Mouse (Mus musculus): ENCODE measurements around the gene Apon. TPM values are rescaled to one million over a fixed set of nuclear protein-coding genes. Genes with fewer than 3 reads are reported as not detected.

Apon gene
- total RNA-seq (2023; ENCODE audit: inconsistent age), result 0.48 TPM in 1 of 4 replicates, not detected in the others

DNA sequence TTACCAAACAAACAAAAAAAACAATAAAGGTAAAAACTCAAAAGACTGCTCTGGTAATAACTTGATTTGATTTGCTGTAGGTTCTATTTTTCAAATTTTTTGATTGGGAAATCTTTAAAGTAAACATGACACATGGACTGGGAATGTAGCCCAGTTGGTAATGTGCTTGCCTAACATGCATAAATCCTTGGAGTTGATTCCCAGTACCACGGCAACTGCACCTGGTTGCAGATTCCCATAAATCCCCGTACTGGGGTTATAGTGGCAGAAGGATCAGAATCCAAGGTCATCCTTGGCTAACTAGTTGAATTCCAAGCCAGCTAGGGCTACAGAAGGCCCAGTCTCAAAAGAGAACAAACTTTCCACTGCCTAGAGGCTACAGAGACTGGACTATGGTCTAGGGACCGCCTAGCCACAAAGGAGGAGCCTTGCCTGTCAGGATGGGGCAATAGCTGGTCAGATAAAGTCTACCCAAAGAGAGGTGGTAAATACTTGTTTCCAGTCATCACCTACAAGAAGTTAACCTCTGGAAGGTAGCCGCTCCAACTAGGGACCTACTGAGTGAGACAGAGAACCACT, at the start of gene Apon:
Gene Apon, plus strand, starts transcription at position 420 of the 579 bp plus-strand sequence.

GRCm38 (mm10) chr10:128211390-128212108, 42.3 kb upstream of the Apon start, which contains the start of gene Spryd4:
TSS of gene Spryd4 (minus strand) at chr10:128211807.

GRCm38 (mm10) chr10:128225538-128225937, 28.4 kb upstream of the Apon start, which contains the start of gene Mip:
TSS of gene Mip (plus strand) at chr10:128225838.

DNA sequence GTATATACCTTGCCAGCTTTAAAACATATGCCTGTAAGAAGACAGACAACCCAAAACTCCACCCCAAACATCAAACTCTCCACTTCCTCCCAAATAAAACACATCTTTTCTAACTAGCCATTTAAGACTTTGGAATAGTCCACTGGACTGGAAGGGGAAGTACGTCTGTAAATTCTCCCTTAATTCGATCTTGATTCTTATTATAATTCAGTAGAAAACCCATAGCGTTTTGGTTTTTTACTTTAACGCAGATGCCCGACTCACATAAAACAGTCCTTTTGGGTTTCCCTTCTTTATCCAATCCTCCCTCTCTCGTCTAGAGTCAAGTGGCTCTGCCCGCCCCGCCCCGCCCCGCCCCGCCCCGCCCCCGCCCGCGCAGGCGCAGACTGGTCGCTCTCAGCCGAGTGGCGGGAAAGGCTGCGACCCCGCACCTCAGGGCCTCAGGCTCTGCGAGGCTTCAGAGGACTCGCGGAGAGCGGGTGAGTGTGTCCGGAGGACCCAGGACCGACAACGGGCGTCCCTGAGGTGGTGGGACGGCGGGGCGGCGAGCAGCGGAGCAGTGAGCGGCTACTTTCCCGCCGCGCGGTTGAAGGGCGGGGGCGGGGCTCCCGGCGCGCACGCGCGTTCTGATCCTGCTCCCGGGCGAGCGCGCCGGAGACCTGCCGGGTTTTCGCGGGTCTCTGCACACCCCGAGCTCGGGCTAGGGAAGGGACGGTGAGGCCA, 22.0 kb upstream of the Apon start, which contains the start of gene Timeless:
Gene Timeless, plus strand, starts transcription at position 369 of the 723 bp plus-strand sequence.

GRCm38 (mm10) chr10:128268371-128268770, 14.5 kb downstream of the Apon start, which contains the start of gene Apof:
TSS of gene Apof (plus strand) at chr10:128268671.

DNA sequence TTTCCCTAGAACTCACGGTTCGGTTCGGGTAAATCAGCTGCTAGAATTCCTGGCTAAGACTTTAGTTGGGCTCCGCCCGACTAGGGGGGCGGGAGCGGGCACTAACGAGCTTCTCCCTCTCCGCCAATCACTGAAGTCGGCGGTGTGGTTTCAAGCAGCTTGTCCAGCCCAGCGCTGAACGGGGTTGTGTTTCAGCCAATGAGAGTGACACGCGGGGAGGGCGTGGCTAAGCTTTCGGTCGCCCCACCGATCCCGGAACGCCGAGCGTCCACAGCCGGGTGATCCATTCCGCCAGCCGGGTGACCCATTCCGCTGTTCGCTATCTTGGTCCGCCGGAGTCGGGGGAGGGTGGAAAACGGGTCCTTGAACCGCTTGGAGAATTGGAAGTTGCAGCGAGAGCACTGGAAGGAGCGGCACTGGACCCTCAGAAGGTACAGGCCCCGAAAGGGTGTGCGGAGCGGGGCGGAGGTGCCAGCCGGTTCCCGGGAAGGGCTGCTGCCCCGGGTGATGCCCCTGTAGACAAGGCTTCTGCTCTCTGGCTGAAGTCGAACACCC, 16.5 kb downstream of the Apon start, which contains the start of gene Stat2:
Gene Stat2, plus strand, starts transcription at position 273 of the 555 bp plus-strand sequence.

DNA sequence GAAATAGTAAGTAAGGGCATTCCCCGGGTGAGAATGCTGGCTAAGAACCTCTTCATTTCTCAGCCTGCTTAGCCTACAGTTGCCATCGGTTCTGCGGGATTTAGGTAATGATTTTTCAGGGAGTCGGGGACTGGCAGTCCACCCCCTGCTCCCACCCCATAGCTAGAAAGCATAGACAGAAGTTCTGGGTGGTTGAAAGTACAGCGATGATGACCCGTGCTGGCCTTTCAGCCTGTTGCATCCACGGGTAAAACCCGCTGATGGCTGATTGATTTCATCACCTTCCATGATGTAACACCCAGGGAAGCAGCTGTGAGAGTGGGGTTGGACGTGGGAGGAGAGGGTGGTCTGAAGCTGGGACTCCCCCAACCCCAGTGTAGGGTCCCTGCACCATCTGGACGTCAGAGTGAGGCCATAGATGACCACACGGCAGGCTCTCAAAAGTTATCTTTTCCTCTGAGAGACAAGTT, 44.8 kb downstream of the Apon start, which contains the start of gene Il23a:
Gene Il23a, minus strand, starts transcription at position 51 of the 470 bp plus-strand sequence.

DNA sequence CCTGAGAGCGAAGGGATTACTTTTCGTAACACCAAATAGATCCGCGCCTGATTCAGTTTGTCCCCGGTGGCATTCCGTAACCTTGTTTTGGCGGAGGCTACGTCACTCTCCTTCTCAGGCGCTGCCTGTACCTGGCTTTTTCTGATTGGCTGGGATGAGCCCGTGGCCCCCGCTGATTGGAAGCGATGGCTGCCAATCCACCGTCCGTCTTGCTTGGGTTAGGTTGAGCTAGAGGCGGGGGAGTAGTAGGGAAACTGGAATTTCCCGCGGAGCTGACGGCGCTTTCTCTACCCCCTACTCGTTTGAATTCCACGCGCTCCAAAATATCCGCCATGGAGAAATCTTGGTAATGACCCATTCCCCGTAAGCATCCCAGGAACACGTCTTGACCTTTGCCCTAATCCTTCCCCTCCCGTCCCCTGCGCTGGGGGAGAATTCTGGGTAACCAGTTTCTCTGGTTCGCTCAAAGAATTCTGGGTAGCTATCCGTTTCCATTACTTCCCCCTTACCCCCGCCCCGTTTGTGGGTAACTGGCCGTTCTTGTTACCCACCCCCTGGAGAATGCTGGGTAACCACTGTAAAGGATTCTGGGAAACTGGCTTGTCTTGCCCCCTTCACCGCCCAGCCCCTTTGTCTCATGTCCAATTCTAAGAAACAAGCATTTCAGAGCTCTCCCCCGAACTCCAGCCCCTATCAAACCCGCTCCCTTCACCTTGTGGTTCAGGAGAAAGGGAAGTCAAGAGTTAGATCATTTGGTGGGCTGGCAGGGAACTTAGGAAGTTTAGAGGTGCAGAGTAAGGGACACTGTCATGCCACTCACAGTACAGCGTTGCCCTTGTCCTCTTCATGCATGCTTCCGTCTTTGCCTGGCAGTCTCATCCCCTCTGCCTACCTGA, 49.5 kb downstream of the Apon start, which contains the start of gene Pan2:
Gene Pan2, plus strand, starts transcription at position 210 of the 896 bp plus-strand sequence.

Other genes starting within 250 kb of the Apon start
- gene Hsd17b6, start 246.5 kb upstream of the Apon start, total RNA-seq (2023; ENCODE audit: inconsistent age), result not detected in 4 replicates
- gene Prim1, start 238.9 kb upstream of the Apon start, total RNA-seq (2023; ENCODE audit: inconsistent age), result 14.7 to 17.6 TPM (median 16.0 TPM) in 4 replicates
- gene Naca, start 218.5 kb upstream of the Apon start, total RNA-seq (2023; ENCODE audit: inconsistent age), result 579 to 612 TPM (median 595 TPM) in 4 replicates
- 125 to 138 TPM (median 132 TPM) in 4 replicates for gene Ptges3, start 195.1 kb upstream of the Apon start, total RNA-seq (2023; ENCODE audit: inconsistent age)
- gene Atp5b, start 170.8 kb upstream of the Apon start, total RNA-seq (2023; ENCODE audit: inconsistent age), result 578 to 690 TPM (median 600 TPM) in 4 replicates
- gene Baz2a, start 162.5 kb upstream of the Apon start, total RNA-seq (2023; ENCODE audit: inconsistent age), result 114 to 132 TPM (median 129 TPM) in 4 replicates
- gene Rbms2, start 73.8 kb upstream of the Apon start, total RNA-seq (2023; ENCODE audit: inconsistent age), result 46.0 to 52.1 TPM (median 47.1 TPM) in 4 replicates
- not detected in 4 replicates for gene Gls2, start 59.6 kb upstream of the Apon start, total RNA-seq (2023; ENCODE audit: inconsistent age)
- gene Spryd4, start 42.3 kb upstream of the Apon start, total RNA-seq (2023; ENCODE audit: inconsistent age), result 12.9 to 16.0 TPM (median 15.8 TPM) in 4 replicates
- gene Mip, start 28.3 kb upstream of the Apon start, total RNA-seq (2023; ENCODE audit: inconsistent age), result not detected in 4 replicates
- gene Timeless, start 22.0 kb upstream of the Apon start, total RNA-seq (2023; ENCODE audit: inconsistent age), result 11.7 to 20.7 TPM (median 15.9 TPM) in 4 replicates
- gene Apof, start 14.6 kb downstream of the Apon start, total RNA-seq (2023; ENCODE audit: inconsistent age), result 0.54 to 2.0 TPM (median 0.83 TPM) in 4 replicates
- gene Stat2, start 16.5 kb downstream of the Apon start, total RNA-seq (2023; ENCODE audit: inconsistent age), result 109 to 134 TPM (median 120 TPM) in 4 replicates
- 0.30 TPM in 1 of 4 replicates, not detected in the others for gene Il23a, start 44.7 kb downstream of the Apon start, total RNA-seq (2023; ENCODE audit: inconsistent age)
- gene Pan2, start 49.2 kb downstream of the Apon start, total RNA-seq (2023; ENCODE audit: inconsistent age), result 57.7 to 65.1 TPM (median 61.2 TPM) in 4 replicates
- 19.3 to 27.7 TPM (median 21.7 TPM) in 4 replicates for gene Cnpy2, start 68.4 kb downstream of the Apon start, total RNA-seq (2023; ENCODE audit: inconsistent age)
- gene Cs, start 83.6 kb downstream of the Apon start, total RNA-seq (2023; ENCODE audit: inconsistent age), result 105 to 106 TPM (median 105 TPM) in 4 replicates
- gene Coq10a, start 114.9 kb downstream of the Apon start, total RNA-seq (2023; ENCODE audit: inconsistent age), result 29.6 to 36.9 TPM (median 33.0 TPM) in 4 replicates
- gene Ankrd52, start 123.0 kb downstream of the Apon start, total RNA-seq (2023; ENCODE audit: inconsistent age), result 66.2 to 68.1 TPM (median 67.1 TPM) in 4 replicates
- gene Slc39a5, start 147.1 kb downstream of the Apon start, total RNA-seq (2023; ENCODE audit: inconsistent age), result 0.83 TPM in 1 of 4 replicates, not detected in the others
- gene Nabp2, start 157.4 kb downstream of the Apon start, total RNA-seq (2023; ENCODE audit: inconsistent age), result 49.3 to 60.3 TPM (median 54.7 TPM) in 4 replicates
- 58.7 to 71.1 TPM (median 64.1 TPM) in 4 replicates for gene Rnf41, start 157.6 kb downstream of the Apon start, total RNA-seq (2023; ENCODE audit: inconsistent age)
- 149 to 158 TPM (median 152 TPM) in 4 replicates for gene Smarcc2, start 205.2 kb downstream of the Apon start, total RNA-seq (2023; ENCODE audit: inconsistent age)
- 518 to 597 TPM (median 546 TPM) in 4 replicates for gene Myl6, start 240.0 kb downstream of the Apon start, total RNA-seq (2023; ENCODE audit: inconsistent age)
- 0.67 to 0.69 TPM in 2 of 4 replicates, not detected in the others for gene Myl6b, start 244.6 kb downstream of the Apon start, total RNA-seq (2023; ENCODE audit: inconsistent age)